Mouse (Mus musculus): Measurements from ENCODE around the gene Hnmt. TPM values are rescaled to one million over a fixed set of nuclear protein-coding genes. Genes with fewer than 3 reads are reported as not detected.

The Hnmt gene
- 1.3 and 4.0 TPM in 2 replicates for polyA plus RNA-seq (2012; rRNA removed; ENCODE audit: low replicate concordance)

GRCm38 (mm10) chr2:24049344-24049990, at the start of gene Hnmt:
Gene Hnmt, minus strand, starts transcription at chr2:24049394.

GRCm38 (mm10) chr2:24096495-24096894, 47.3 kb upstream of the Hnmt start, which contains the start of gene Tbpl2:
Gene Tbpl2, minus strand, starts transcription at chr2:24096595.

Other genes starting within 250 kb of the Hnmt start
- gene Tbpl2, start 47.2 kb upstream of the Hnmt start, polyA plus RNA-seq (2012; rRNA removed; ENCODE audit: low replicate concordance), result not detected in 2 replicates
- 0.24 TPM in 1 of 2 replicates, not detected in the other for gene Il1f8, start 103.8 kb upstream of the Hnmt start, polyA plus RNA-seq (2012; rRNA removed; ENCODE audit: low replicate concordance)
- 0.16 TPM in 1 of 2 replicates, not detected in the other for gene Il1f9, start 137.1 kb upstream of the Hnmt start, polyA plus RNA-seq (2012; rRNA removed; ENCODE audit: low replicate concordance)
- not detected in 2 replicates for gene Il1f6, start 166.0 kb upstream of the Hnmt start, polyA plus RNA-seq (2012; rRNA removed; ENCODE audit: low replicate concordance)
- 0.91 TPM in 1 of 2 replicates, not detected in the other for gene Il1f5, start 227.6 kb upstream of the Hnmt start, polyA plus RNA-seq (2012; rRNA removed; ENCODE audit: low replicate concordance)
- gene Il1f10, start 241.8 kb upstream of the Hnmt start, polyA plus RNA-seq (2012; rRNA removed; ENCODE audit: low replicate concordance), result not detected in 2 replicates